Mouse (Mus musculus) adrenal gland, postnatal 36 days (tissue): Measurements from ENCODE around the gene Tnrc6b. TPM values are rescaled to one million over a fixed set of nuclear protein-coding genes. Genes with fewer than 3 reads are reported as not detected.
"Not testable (repeated sequence)": the region's sequence is repeated elsewhere in the genome, so short reads cannot be mapped to it uniquely, and the experiment has no call there.

Source experiments
- DNase-seq, 2 experiments: peaks; one replicate each; pipeline ENCODE4 v3.0.0; 2021; ENCODE audit warnings: mixed read lengths in 1 of 2
- total RNA-seq, 2 experiments: library from RNA; stranded (reverse); gene quantifications; 2 replicates each; pipeline ENCODE4 v1.2.3; 2021

Gene Tnrc6b
- total RNA-seq, 2 experiments from 2014 or later: 46.5 to 56.9 TPM

- no peak for DNase-seq
These were observed 9.4 kb upstream of the Tnrc6b start for GRCm38 (mm10) chr15:80701481-80702257.

GRCm38 (mm10) chr15:80702910-80703309 is 8.2 kb upstream of the Tnrc6b start:
- DNase-seq: no peak

GRCm38 (mm10) chr15:80703495-80703894 is 7.6 kb upstream of the Tnrc6b start:
- DNase-seq: no peak

GRCm38 (mm10) chr15:80704267-80704666 is 6.8 kb upstream of the Tnrc6b start:
- DNase-seq: peak; percentile 82 to 85

- peak; percentile 80 to 84 for DNase-seq
These were observed 5.1 kb upstream of the Tnrc6b start for GRCm38 (mm10) chr15:80705828-80706549.

- no peak for DNase-seq
These were observed 4.5 kb upstream of the Tnrc6b start for GRCm38 (mm10) chr15:80706596-80706995.

GRCm38 (mm10) chr15:80707088-80707487 is 4.0 kb upstream of the Tnrc6b start:
- DNase-seq: peak; percentile 81 to 89

- peak; percentile 48 to 69 for DNase-seq
These were observed 1.5 kb upstream of the Tnrc6b start for GRCm38 (mm10) chr15:80709593-80709992.

GRCm38 (mm10) chr15:80710257-80710607 is 881 bp upstream of the Tnrc6b start:
- DNase-seq: no peak

- peak; percentile 59 to 73 for DNase-seq
These were observed 463 bp downstream of the Tnrc6b start for GRCm38 (mm10) chr15:80711401-80712151.

- no peak for DNase-seq
These were observed 3.2 kb downstream of the Tnrc6b start for GRCm38 (mm10) chr15:80714299-80714698.

- DNase-seq: no peak
These were observed 5.6 kb downstream of the Tnrc6b start for GRCm38 (mm10) chr15:80716631-80717135.

GRCm38 (mm10) chr15:80717431-80717830 is 6.3 kb downstream of the Tnrc6b start:
- DNase-seq: peak in 1 of 2 experiments; percentile 28

- DNase-seq: no peak
These were observed 9.1 kb downstream of the Tnrc6b start for GRCm38 (mm10) chr15:80720249-80720648.

- no peak for DNase-seq
These were observed 10.7 kb downstream of the Tnrc6b start for GRCm38 (mm10) chr15:80721861-80722260.

- DNase-seq: no peak
These were observed 11.3 kb downstream of the Tnrc6b start for GRCm38 (mm10) chr15:80722366-80722765.

- no peak for DNase-seq
These were observed 18.4 kb downstream of the Tnrc6b start for GRCm38 (mm10) chr15:80729477-80729876.

- DNase-seq: no peak
These were observed 19.9 kb downstream of the Tnrc6b start for GRCm38 (mm10) chr15:80731043-80731442.

- no peak for DNase-seq
These were observed 20.4 kb downstream of the Tnrc6b start for GRCm38 (mm10) chr15:80731511-80731910.

GRCm38 (mm10) chr15:80732266-80733030 is 21.3 kb downstream of the Tnrc6b start:
- no peak for DNase-seq

GRCm38 (mm10) chr15:80735300-80735699 is 24.2 kb downstream of the Tnrc6b start:
- DNase-seq: no peak

- not testable (repeated sequence) for DNase-seq
These were observed 24.6 kb downstream of the Tnrc6b start for GRCm38 (mm10) chr15:80735708-80736107.
